Mouse (Mus musculus): ENCODE data around the gene 4930562C15Rik. TPM values are rescaled to one million over a fixed set of nuclear protein-coding genes. Genes with fewer than 3 reads are reported as not detected.
A peak's percentile ranks its signal among the peaks of the same experiment; 100 is the strongest.

4930562C15Rik gene
- polyA plus RNA-seq, 1 experiment = not detected

DNA sequence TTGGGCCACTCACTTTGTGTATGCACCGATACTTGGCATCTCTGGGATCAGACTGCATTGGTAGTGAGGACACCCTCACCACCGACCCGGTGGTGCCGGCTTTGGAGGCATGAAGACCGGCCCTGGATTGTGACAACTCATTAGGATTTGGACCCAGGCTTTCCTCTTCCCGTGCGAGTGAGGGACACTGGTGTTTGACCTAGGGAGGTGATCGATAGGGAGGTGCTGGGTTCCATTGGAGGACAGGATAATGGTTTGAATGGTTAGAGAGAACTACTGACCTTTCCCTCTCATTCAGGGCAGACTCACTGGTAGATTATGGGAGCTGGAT lies 51.4 kb downstream of the 4930562C15Rik start:
- DNase-seq (ENCODE audit: low read depth in 1 of 2, low spot score in 2 of 2) = no peak
- Histone ChIP-seq H3K36me3 (ENCODE audit: control insufficient read depth, insufficient read depth, low read length) (0 out of 2 replicates have a peak, but pooled peaks cover 3% of the 10 kb centered on the region), H3K27me3 (ENCODE audit: control insufficient read depth, insufficient read depth, low read length) (no peaks in the 10 kb centered on the region), H3K4me1 (ENCODE audit: control insufficient read depth, insufficient read depth, insufficient read length) (peaks cover 4% of the 10 kb centered on the region; the same call in 1 of the 2 replicates), H3K4me3 (ENCODE audit: extremely low read depth, insufficient read depth, insufficient read length) (peak overlapping the region; percentile 88), H3K27ac (ENCODE audit: insufficient read depth, low read length) (peak overlapping the region; percentile 88)
- no peak for TF ChIP-seq CTCF (IDR thresholded peaks at IDR 0.05; ENCODE audit: extremely low read depth, insufficient read depth, insufficient read length, insufficient replicate concordance)
- no peak for TF ChIP-seq POLR2A (IDR thresholded peaks at IDR 0.05; ENCODE audit: low read depth, low read length)
- 13% methylated on average over 8 of the region's 8 CpGs for WGBS

DNA sequence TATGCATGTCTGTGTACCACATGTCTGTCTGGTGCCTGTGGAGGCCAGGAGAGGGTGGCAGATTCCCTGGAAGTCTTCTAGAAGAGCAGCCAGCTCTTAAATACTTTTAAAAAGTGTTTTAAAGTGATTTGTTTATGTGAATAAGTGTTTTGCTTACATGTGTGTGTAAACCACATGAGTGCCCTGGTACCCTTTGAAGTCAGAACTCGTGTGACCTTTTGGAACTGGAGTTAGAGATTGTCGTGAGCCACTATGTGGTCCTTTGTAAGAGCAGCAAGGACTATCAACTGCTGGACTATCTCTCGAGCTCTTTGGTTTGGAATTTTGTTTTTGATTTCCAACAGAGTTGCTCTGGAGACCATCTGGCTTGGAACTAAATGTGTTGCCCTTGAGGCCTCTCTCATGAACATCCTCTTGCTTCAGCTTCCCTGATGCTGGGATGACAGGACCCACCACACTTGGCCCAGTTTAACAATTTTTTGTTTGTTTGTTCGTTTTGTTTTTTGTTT lies 55.0 kb downstream of the 4930562C15Rik start:
- Histone ChIP-seq H3K27ac (ENCODE audit: insufficient read depth, low read length) (no peak overlapping the region), H3K4me3 (ENCODE audit: extremely low read depth, insufficient read depth, insufficient read length) (no peak overlapping the region), H3K27me3 (ENCODE audit: control insufficient read depth, insufficient read depth, low read length) (no peaks in the 10 kb centered on the region), H3K36me3 (ENCODE audit: control insufficient read depth, insufficient read depth, low read length) (0 out of 2 replicates have a peak, but pooled peaks cover 4% of the 10 kb centered on the region), H3K4me1 (ENCODE audit: control insufficient read depth, insufficient read depth, insufficient read length) (peaks cover 15% of the 10 kb centered on the region)
- TF ChIP-seq POLR2A (IDR thresholded peaks at IDR 0.05; ENCODE audit: low read depth, low read length) (no peak), CTCF (IDR thresholded peaks at IDR 0.05; ENCODE audit: extremely low read depth, insufficient read depth, insufficient read length, insufficient replicate concordance) (no peak)
- WGBS = 77% methylated on average over 4 of the region's 4 CpGs
- DNase-seq (ENCODE audit: low read depth in 1 of 2, low spot score in 2 of 2) = no peak

DNA sequence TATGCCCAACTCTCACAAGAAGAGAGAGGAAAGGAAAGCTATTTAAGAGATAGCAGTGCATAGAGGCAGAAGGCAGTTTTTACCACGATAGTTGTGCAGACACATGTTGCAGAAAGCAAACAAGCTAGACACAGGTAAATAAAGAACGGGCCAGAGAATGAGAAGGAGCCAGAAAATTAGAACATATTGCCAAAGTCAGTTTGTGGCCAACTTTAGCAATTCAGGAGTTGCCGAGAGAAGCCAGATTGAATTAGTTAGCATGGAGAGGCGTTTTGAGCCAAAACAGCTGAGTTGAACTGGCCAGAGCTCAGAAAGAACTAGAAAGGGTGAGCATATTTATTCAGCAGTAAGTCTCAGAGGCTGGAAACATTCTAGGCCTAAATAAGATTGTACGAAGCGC lies 57.0 kb downstream of the 4930562C15Rik start:
- H3K36me3 ChIP-seq (ENCODE audit: control insufficient read depth, insufficient read depth, low read length) = 0 out of 2 replicates have a peak, but pooled peaks cover 4% of the 10 kb centered on the region
- 90% methylated on average over 6 of the region's 6 CpGs for WGBS
- no peaks in the 10 kb centered on the region for H3K27me3 ChIP-seq (ENCODE audit: control insufficient read depth, insufficient read depth, low read length)
- no peak overlapping the region for H3K4me3 ChIP-seq (ENCODE audit: extremely low read depth, insufficient read depth, insufficient read length)
- no peak overlapping the region for H3K27ac ChIP-seq (ENCODE audit: insufficient read depth, low read length)
- no peak for DNase-seq (ENCODE audit: low read depth in 1 of 2, low spot score in 2 of 2)
- TF ChIP-seq CTCF (IDR thresholded peaks at IDR 0.05; ENCODE audit: extremely low read depth, insufficient read depth, insufficient read length, insufficient replicate concordance) (no peak), POLR2A (IDR thresholded peaks at IDR 0.05; ENCODE audit: low read depth, low read length) (no peak)
- peaks cover 26% of the 10 kb centered on the region for H3K4me1 ChIP-seq (ENCODE audit: control insufficient read depth, insufficient read depth, insufficient read length)

DNA sequence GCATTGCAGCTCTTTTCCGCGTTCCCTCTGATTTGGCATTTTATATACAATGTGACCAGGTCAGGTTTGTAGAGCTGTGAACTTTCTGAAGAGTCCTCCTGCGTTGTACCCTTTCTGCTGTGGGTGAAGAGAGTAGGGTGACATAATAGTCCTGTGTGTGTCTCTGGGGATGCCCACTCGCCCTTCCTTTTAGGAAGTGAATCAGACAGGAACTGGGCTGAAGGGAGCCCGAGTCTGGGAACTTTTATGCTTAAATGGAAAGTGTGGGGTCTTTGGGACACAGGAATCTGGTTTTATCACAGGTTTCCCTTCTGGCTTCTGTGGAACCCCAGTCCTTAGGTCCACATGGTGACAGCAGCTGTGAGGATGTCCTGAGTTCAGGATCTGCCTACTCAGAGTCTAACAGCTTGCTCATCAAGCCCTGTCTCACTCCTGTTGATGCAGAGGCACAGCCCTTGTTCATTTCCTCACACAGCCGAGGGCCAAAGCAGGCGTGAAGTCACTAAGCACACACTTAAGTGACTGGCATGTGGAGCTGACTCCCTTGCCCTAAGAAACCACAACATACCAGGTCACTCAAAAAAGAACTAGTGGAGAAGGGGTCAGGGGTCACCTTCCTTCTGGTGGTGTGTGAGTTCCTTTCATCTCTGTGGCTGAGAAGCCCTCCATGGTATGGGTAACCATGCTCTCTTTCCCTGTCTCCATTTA lies 59.1 kb downstream of the 4930562C15Rik start:
- 56% methylated on average over 7 of the region's 7 CpGs for WGBS
- Histone ChIP-seq H3K36me3 (ENCODE audit: control insufficient read depth, insufficient read depth, low read length) (0 out of 2 replicates have a peak, but pooled peaks cover 4% of the 10 kb centered on the region), H3K4me1 (ENCODE audit: control insufficient read depth, insufficient read depth, insufficient read length) (peaks cover 31% of the 10 kb centered on the region), H3K4me3 (ENCODE audit: extremely low read depth, insufficient read depth, insufficient read length) (no peak overlapping the region), H3K27ac (ENCODE audit: insufficient read depth, low read length) (peak overlapping the region; percentile 2; the same call in 1 of the 2 replicates), H3K27me3 (ENCODE audit: control insufficient read depth, insufficient read depth, low read length) (no peaks in the 10 kb centered on the region)
- no peak for DNase-seq (ENCODE audit: low read depth in 1 of 2, low spot score in 2 of 2)
- no peak for TF ChIP-seq POLR2A (IDR thresholded peaks at IDR 0.05; ENCODE audit: low read depth, low read length)
- TF ChIP-seq CTCF (IDR thresholded peaks at IDR 0.05; ENCODE audit: extremely low read depth, insufficient read depth, insufficient read length, insufficient replicate concordance) = no peak

DNA sequence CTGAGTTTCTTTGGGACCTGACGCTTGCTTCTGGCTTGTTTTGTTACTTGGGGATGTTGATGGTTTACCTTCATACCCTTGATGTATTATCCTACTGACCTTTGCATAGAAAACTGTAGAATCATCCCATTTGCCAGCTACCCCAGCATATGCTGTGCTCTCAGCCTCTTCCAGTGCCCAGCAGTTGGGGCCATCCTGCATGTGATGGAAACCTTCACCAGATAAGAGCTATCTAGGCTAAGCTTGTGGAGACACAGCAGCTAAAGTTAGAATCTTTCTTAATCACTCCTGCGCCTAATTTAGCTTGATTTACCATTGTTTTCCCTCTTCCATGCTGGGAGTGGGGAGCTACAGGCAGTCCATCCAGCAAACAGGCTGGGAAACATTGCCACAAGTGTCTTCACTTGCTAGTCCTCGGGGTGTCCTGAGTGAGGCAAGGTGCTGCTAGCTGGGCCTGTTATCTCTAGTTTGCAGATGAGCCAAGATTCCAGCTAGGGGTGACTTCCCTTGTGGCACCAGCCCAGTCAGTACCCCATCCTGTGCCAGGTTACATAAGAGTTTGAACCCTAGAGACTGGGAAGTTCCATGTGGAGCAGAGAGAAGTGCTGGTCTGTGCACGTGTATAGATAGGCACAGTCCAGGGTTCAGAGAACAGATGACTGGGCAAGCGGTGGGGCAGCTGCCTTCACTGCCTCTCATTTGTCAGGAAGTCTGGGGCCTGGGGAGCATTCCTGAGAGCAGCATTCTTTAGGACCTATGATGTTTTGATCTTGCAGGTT lies 61.2 kb downstream of the 4930562C15Rik start:
- no peak for DNase-seq (ENCODE audit: low read depth in 1 of 2, low spot score in 2 of 2)
- 0 out of 2 replicates have a peak, but pooled peaks cover 2% of the 10 kb centered on the region for H3K36me3 ChIP-seq (ENCODE audit: control insufficient read depth, insufficient read depth, low read length)
- H3K4me3 ChIP-seq (ENCODE audit: extremely low read depth, insufficient read depth, insufficient read length) = no peak overlapping the region
- WGBS = 73% methylated on average over 5 of the region's 5 CpGs
- no peaks in the 10 kb centered on the region for H3K27me3 ChIP-seq (ENCODE audit: control insufficient read depth, insufficient read depth, low read length)
- TF ChIP-seq POLR2A (IDR thresholded peaks at IDR 0.05; ENCODE audit: low read depth, low read length) (no peak), CTCF (IDR thresholded peaks at IDR 0.05; ENCODE audit: extremely low read depth, insufficient read depth, insufficient read length, insufficient replicate concordance) (no peak)
- peaks cover 31% of the 10 kb centered on the region for H3K4me1 ChIP-seq (ENCODE audit: control insufficient read depth, insufficient read depth, insufficient read length)
- peak overlapping the region; percentile 13 for H3K27ac ChIP-seq (ENCODE audit: insufficient read depth, low read length)

DNA sequence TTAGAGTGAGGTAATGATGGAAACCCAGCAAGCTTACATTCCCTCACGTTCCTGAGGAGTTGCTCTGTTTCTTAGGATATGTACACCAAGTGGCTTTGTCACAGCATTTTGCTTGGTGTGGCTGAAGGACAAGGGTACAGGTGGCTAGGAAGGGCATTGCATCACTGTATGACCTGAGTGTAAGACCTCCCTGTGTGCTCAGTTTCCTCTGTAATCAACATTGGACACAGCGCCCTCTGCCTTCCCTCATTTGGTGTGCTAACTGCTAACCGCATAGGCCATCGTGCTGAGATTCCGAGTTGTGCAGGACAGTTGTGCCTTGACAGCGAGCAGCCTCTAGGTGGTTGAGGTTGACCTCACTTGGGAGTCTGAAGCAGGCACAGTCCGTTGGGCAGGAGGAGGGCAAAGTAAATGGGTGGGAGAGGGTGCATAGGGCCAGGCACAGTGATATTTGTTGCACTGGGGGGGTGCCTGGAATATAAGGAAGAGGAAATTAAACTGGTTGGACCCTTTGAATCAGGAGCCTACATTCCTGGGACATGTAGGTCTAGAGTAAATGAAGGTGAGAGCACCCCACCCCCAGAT lies 62.0 kb downstream of the 4930562C15Rik start:
- Histone ChIP-seq H3K36me3 (ENCODE audit: control insufficient read depth, insufficient read depth, low read length) (0 out of 2 replicates have a peak, but pooled peaks cover 2% of the 10 kb centered on the region), H3K4me3 (ENCODE audit: extremely low read depth, insufficient read depth, insufficient read length) (no peak overlapping the region), H3K27ac (ENCODE audit: insufficient read depth, low read length) (no peak overlapping the region), H3K27me3 (ENCODE audit: control insufficient read depth, insufficient read depth, low read length) (no peaks in the 10 kb centered on the region), H3K4me1 (ENCODE audit: control insufficient read depth, insufficient read depth, insufficient read length) (peaks cover 31% of the 10 kb centered on the region)
- TF ChIP-seq POLR2A (IDR thresholded peaks at IDR 0.05; ENCODE audit: low read depth, low read length) = no peak
- TF ChIP-seq CTCF (IDR thresholded peaks at IDR 0.05; ENCODE audit: extremely low read depth, insufficient read depth, insufficient read length, insufficient replicate concordance) = no peak; the same call in 1 of the 2 replicates
- 82% methylated on average over 7 of the region's 7 CpGs for WGBS
- DNase-seq (ENCODE audit: low read depth in 1 of 2, low spot score in 2 of 2) = no peak
